Mouse (Mus musculus): ENCODE results near the gene Vmn1r171. TPM values are rescaled to one million over a fixed set of nuclear protein-coding genes. Genes with fewer than 3 reads are reported as not detected.
"Not testable (repeated sequence)": the region's sequence is repeated elsewhere in the genome, so short reads cannot be mapped to it uniquely, and the experiment has no call there.

Vmn1r171 gene
- not detected in 2 replicates for polyA plus RNA-seq (2015; fragmentation: Nextera tagmentation; extraction: Ambion mirVana)

DNA sequence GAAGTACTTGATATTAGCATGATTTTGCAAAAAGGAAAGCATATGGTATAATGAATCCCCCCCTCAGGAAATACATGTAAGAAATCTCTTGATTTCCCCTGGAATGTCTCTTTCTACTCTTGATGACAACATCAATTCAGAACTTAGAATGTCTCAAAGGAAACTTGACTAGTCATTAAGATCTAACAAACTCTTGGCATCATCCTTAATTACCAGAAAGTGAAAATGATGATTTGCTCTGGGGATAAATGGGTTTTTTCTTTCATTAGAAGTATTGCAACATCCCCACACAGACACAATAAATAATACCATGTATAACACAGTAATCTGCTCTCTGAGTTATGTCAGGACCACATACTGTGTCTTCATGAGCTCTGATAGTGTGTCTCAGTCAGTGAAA lies at the start of gene Vmn1r171:
Vmn1r171 (plus strand) TSS at position 301 of the 400 bp plus-strand sequence.
- H3K27me3 ChIP-seq (replicated peaks): no peaks in the 10 kb centered on the region
- H3K9me3 ChIP-seq: peaks cover 38% of the 10 kb centered on the region
- H3K27ac ChIP-seq (replicated peaks): no peak within 1 kb of the TSS
- H3K4me2 ChIP-seq: no peak within 1 kb of the TSS
- no peak within 1 kb of the TSS for H3K9ac ChIP-seq
- H3K4me3 ChIP-seq: no peak within 1 kb of the TSS
- no peaks in the 10 kb centered on the region for H3K4me1 ChIP-seq
- no peaks in the 10 kb centered on the region for H3K36me3 ChIP-seq
- ATAC-seq (ENCODE audit: extremely low read depth, insufficient number of reproducible peaks, low FRiP score, low TSS enrichment): no peak

DNA sequence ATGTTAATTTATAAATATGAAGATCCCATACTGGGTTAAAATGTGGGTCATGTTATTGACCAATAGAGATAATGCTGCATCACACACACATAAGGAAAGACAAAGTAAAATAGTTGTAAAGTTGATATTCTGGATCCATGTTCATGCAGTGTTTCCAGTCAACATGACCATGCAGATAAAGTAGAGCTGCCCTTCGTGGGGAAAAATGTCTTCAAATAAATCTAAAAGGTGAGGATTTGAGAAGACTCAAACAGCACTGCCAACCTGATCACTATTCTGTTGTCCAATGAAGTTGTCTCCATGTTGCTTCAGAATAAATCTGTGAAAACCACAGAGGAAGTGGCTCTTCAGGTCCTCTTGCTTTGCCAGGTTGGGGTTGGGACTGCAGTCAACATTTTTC lies 24.6 kb upstream of the Vmn1r171 start, which contains the start of gene Vmn1r170:
Vmn1r170 (plus strand) TSS at position 301 of the 400 bp plus-strand sequence.
- WGBS: 32% methylated on average over 1 of the region's 1 CpGs
- H3K36me3 ChIP-seq; H3K4me1 ChIP-seq; H3K4me3 ChIP-seq; H3K4me2 ChIP-seq; H3K9ac ChIP-seq; H3K27ac ChIP-seq (replicated peaks); ATAC-seq (ENCODE audit: extremely low read depth, insufficient number of reproducible peaks, low FRiP score, low TSS enrichment); H3K27me3 ChIP-seq (replicated peaks): not testable (repeated sequence)
- H3K9me3 ChIP-seq: peaks cover 22% of the 10 kb centered on the region

DNA sequence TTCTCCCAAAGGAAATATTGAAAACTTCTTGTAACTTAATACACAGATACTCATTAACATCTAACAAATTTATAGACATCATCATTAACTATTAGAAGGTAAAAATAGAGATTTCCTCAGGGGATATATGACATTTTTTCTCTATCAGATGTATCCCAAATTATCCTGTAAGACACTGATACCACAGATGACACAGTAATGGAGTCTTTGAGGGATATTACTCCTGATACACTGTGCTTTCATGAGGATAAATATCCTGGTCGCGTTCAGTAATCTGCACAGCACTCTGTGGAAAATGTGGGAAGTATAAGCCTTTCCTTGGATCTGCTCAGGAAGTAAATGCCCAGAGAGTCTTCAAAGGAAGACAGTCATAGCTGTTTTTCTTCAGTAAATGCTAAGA lies 27.5 kb downstream of the Vmn1r171 start, which contains the start of gene Vmn1r172:
Vmn1r172 (plus strand) TSS at position 301 of the 400 bp plus-strand sequence.
- H3K4me2 ChIP-seq: no peak within 1 kb of the TSS
- no peak within 1 kb of the TSS for H3K4me3 ChIP-seq
- H3K4me1 ChIP-seq: no peaks in the 10 kb centered on the region
- H3K27me3 ChIP-seq (replicated peaks): no peaks in the 10 kb centered on the region
- H3K9ac ChIP-seq: no peak within 1 kb of the TSS
- no peak for ATAC-seq (ENCODE audit: extremely low read depth, insufficient number of reproducible peaks, low FRiP score, low TSS enrichment)
- 61% methylated on average over 2 of the region's 2 CpGs for WGBS
- H3K9me3 ChIP-seq: 0 out of 2 replicates have a peak, but pooled peaks cover 2% of the 10 kb centered on the region
- H3K36me3 ChIP-seq: no peaks in the 10 kb centered on the region
- H3K27ac ChIP-seq (replicated peaks): no peak within 1 kb of the TSS

Other genes starting within 250 kb of the Vmn1r171 start
- gene Nlrp5, start 244.8 kb upstream of the Vmn1r171 start, polyA plus RNA-seq (2015; fragmentation: Nextera tagmentation; extraction: Ambion mirVana): not detected in 2 replicates
- gene Vmn1r167, start 123.5 kb upstream of the Vmn1r171 start, polyA plus RNA-seq (2015; fragmentation: Nextera tagmentation; extraction: Ambion mirVana): not detected in 2 replicates
- not detected in 2 replicates for gene Vmn1r168, start 91.0 kb upstream of the Vmn1r171 start, polyA plus RNA-seq (2015; fragmentation: Nextera tagmentation; extraction: Ambion mirVana)
- not detected in 2 replicates for gene Vmn1r169, start 55.2 kb upstream of the Vmn1r171 start, polyA plus RNA-seq (2015; fragmentation: Nextera tagmentation; extraction: Ambion mirVana)
- not detected in 2 replicates for gene Vmn1r170, start 24.5 kb upstream of the Vmn1r171 start, polyA plus RNA-seq (2015; fragmentation: Nextera tagmentation; extraction: Ambion mirVana)
- gene Vmn1r172, start 27.6 kb downstream of the Vmn1r171 start, polyA plus RNA-seq (2015; fragmentation: Nextera tagmentation; extraction: Ambion mirVana): not detected in 2 replicates
- gene Vmn1r173, start 70.0 kb downstream of the Vmn1r171 start, polyA plus RNA-seq (2015; fragmentation: Nextera tagmentation; extraction: Ambion mirVana): not detected in 2 replicates
- not detected in 2 replicates for gene Vmn1r174, start 121.5 kb downstream of the Vmn1r171 start, polyA plus RNA-seq (2015; fragmentation: Nextera tagmentation; extraction: Ambion mirVana)
- not detected in 2 replicates for gene Vmn1r175, start 179.9 kb downstream of the Vmn1r171 start, polyA plus RNA-seq (2015; fragmentation: Nextera tagmentation; extraction: Ambion mirVana)
- not detected in 2 replicates for gene Vmn1r176, start 206.7 kb downstream of the Vmn1r171 start, polyA plus RNA-seq (2015; fragmentation: Nextera tagmentation; extraction: Ambion mirVana)
- gene Vmn1r177, start 235.7 kb downstream of the Vmn1r171 start, polyA plus RNA-seq (2015; fragmentation: Nextera tagmentation; extraction: Ambion mirVana): not detected in 2 replicates